Mouse (Mus musculus): ENCODE measurements around the gene Hacd2. TPM values are rescaled to one million over a fixed set of nuclear protein-coding genes. Genes with fewer than 3 reads are reported as not detected.

Hacd2 gene
- total and polyA plus RNA-seq, 3 experiments = 30.1 to 135 (median 50.3) TPM

DNA sequence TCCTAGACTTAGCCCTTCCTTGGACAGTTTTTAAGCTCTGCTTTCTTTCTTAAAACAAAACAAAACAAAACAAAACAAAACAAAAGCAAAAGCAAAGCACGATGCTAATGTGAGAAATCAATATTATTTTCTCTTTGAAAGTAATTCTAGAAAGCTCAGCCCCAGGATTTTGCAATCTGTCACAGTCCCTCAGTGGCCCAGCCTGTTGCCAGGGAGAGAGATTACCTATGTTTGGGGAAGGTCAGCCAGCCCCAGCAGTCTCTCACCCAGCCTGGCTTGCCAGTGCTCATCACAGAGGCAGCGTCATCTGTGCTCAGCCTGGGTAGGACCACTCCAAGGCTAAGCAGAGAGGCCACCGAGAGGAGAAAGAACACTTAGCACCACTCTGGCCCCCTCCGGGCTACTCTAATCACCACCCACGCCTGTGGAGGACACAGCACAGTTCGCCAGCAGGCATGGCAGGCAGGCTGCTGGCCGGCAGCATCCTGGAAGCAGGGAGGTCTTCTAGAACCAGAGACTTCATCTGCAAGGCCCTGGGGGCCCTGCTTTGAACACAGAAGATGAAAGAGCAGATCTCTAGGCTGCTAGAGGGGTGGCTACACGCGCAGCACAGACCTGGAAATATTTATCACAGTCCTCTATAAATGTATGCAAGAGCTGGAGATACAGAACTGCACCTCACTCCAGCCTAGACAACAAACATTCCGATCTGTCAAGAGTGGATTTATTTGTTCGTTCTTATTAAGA lies 117.8 kb downstream of the Hacd2 start:
- no peak overlapping the region for H3K27ac ChIP-seq (ENCODE audit: insufficient read depth, low read depth)
- TF ChIP-seq MXI1 (IDR thresholded peaks at IDR 0.05; ENCODE audit: low read depth, low read length) = no peak
- no peak for TF ChIP-seq E2F4 (IDR thresholded peaks at IDR 0.05; ENCODE audit: insufficient replicate concordance, low read depth, low read length)
- no peak for TF ChIP-seq TBP (conservative IDR thresholded peaks at IDR 0.05; ENCODE audit: low read depth, low read length)
- TF ChIP-seq MAFK (IDR thresholded peaks at IDR 0.05; ENCODE audit: insufficient replicate concordance, low read length) = no peak
- no peak for TF ChIP-seq SMC3 (IDR thresholded peaks at IDR 0.05; ENCODE audit: low read depth, low read length)
- TF ChIP-seq JUN (IDR thresholded peaks at IDR 0.05; ENCODE audit: insufficient read depth, low read depth, low read length) = no peak
- TF ChIP-seq CHD1 (IDR thresholded peaks at IDR 0.05; ENCODE audit: low read depth, low read length) = no peak
- no peak for TF ChIP-seq POLR2A (IDR thresholded peaks at IDR 0.05; ENCODE audit: low read depth, low read length)
- TF ChIP-seq MAX (IDR thresholded peaks at IDR 0.05; ENCODE audit: low read length) = no peak
- no peak for TF ChIP-seq CHD2 (IDR thresholded peaks at IDR 0.05; ENCODE audit: low read length)
- no peak for TF ChIP-seq CTCF (conservative IDR thresholded peaks at IDR 0.05 in 1 of 2, IDR thresholded peaks at IDR 0.05 in 1 of 2; ENCODE audit: low read depth in 2 of 2, low read length in 2 of 2)
- TF ChIP-seq MEF2A (IDR thresholded peaks at IDR 0.05; ENCODE audit: borderline replicate concordance, low read depth, low read length) = no peak
- no peak for TF ChIP-seq NRF1 (IDR thresholded peaks at IDR 0.05; ENCODE audit: low read depth, low read length)
- no peak for TF ChIP-seq RCOR1 (conservative IDR thresholded peaks at IDR 0.05; ENCODE audit: low read depth, low read length)
- TF ChIP-seq IRF4 (IDR thresholded peaks at IDR 0.05; ENCODE audit: low read depth, low read length) = no peak
- TF ChIP-seq MYC (IDR thresholded peaks at IDR 0.05; ENCODE audit: low read depth, low read length) = no peak
- no peak for TF ChIP-seq TCF12 (IDR thresholded peaks at IDR 0.05; ENCODE audit: low read depth, low read length)
- TF ChIP-seq GABPA (IDR thresholded peaks at IDR 0.05; ENCODE audit: insufficient replicate concordance, low read depth, low read length) = no peak
- TF ChIP-seq UBTF (IDR thresholded peaks at IDR 0.05; ENCODE audit: low read depth, low read length) = no peak
- TF ChIP-seq ZC3H11A (IDR thresholded peaks at IDR 0.05; ENCODE audit: low read depth, low read length) = no peak
- no peaks in the 10 kb centered on the region for H3K79me2 ChIP-seq (replicated peaks; ENCODE audit: control insufficient read depth, extremely low read depth, insufficient read depth, poor library complexity, severe bottlenecking)
- H3K4me3 ChIP-seq (replicated peaks in 1 of 3; ENCODE audit: low read depth in 2 of 3, low read length in 2 of 3, poor library complexity in 1 of 3) = no peak overlapping the region
- H3K9ac ChIP-seq (ENCODE audit: insufficient read depth, low read depth) = no peak overlapping the region
- peaks cover 1% of the 10 kb centered on the region for H3K9me3 ChIP-seq (replicated peaks; ENCODE audit: low read length)
- H3K36me3 ChIP-seq (replicated peaks in 1 of 2; ENCODE audit: control insufficient read depth in 1 of 2, insufficient read depth in 1 of 2, low read length in 1 of 2) = no peaks in the 10 kb centered on the region
- H3K27me3 ChIP-seq (replicated peaks) = peaks cover 15% of the 10 kb centered on the region
- H3K4me1 ChIP-seq (ENCODE audit: control insufficient read depth in 1 of 2, insufficient read depth in 2 of 2) = peaks cover 2 to 7% of the 10 kb centered on the region in 2 experiments
- in situ Hi-C loops (cut with MboI; ENCODE audit: low pct_ligation_motif_present, low pct_unique_long_range_greater_than_20kb, low sequenced_read_pairs) (no loop called here), dilution Hi-C loops (cut with MboI; ENCODE audit: extremely low pct_ligation_motif_present, extremely low pct_unique_long_range_greater_than_20kb, low sequenced_read_pairs) (no loop called here)
- DNase-seq (ENCODE audit: extremely low read depth) = no peak
- H3K4me2 ChIP-seq (ENCODE audit: insufficient read depth, low read depth, poor library complexity, severe bottlenecking) = peak overlapping the region; percentile 58

DNA sequence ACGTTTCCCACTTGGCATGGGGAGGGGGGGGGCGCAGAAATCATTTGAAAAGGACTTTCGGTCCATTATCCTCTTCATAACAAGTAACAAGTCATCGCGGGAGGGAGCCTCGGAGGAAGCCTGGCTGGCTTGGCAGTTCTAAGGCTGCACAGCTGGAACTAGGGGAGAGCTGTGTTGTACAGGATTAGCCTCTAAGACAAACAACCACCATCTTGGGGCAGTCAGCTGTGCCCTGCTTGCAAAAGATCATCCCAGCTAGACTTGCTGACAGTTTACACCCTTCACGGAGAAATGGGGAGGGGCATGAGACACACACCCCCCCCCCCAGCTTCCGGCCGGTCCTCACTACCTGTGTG lies 118.4 kb downstream of the Hacd2 start:
- TF ChIP-seq GABPA (IDR thresholded peaks at IDR 0.05; ENCODE audit: insufficient replicate concordance, low read depth, low read length) (no peak), SMC3 (IDR thresholded peaks at IDR 0.05; ENCODE audit: low read depth, low read length) (no peak), RCOR1 (conservative IDR thresholded peaks at IDR 0.05; ENCODE audit: low read depth, low read length) (no peak), IRF4 (IDR thresholded peaks at IDR 0.05; ENCODE audit: low read depth, low read length) (no peak), TCF12 (IDR thresholded peaks at IDR 0.05; ENCODE audit: low read depth, low read length) (no peak), KAT2A (IDR thresholded peaks at IDR 0.05; ENCODE audit: insufficient replicate concordance, low read length) (no peak), ETS1 (conservative IDR thresholded peaks at IDR 0.05; ENCODE audit: low read depth, low read length) (no peak), UBTF (IDR thresholded peaks at IDR 0.05; ENCODE audit: low read depth, low read length) (no peak), TBP (conservative IDR thresholded peaks at IDR 0.05; ENCODE audit: low read depth, low read length) (no peak), RAD21 (IDR thresholded peaks at IDR 0.05; ENCODE audit: low read depth, low read length) (no peak), CHD1 (IDR thresholded peaks at IDR 0.05; ENCODE audit: low read depth, low read length) (no peak), ZMIZ1 (IDR thresholded peaks at IDR 0.05; ENCODE audit: low read depth, low read length) (no peak)
- Histone ChIP-seq H3K27ac (ENCODE audit: insufficient read depth, low read depth) (no peak overlapping the region), H3K4me1 (ENCODE audit: control insufficient read depth in 1 of 2, insufficient read depth in 2 of 2) (peaks cover 2 to 7% of the 10 kb centered on the region in 2 experiments), H3K79me2 (replicated peaks; ENCODE audit: control insufficient read depth, extremely low read depth, insufficient read depth, poor library complexity, severe bottlenecking) (no peaks in the 10 kb centered on the region), H3K4me3 (replicated peaks in 1 of 3; ENCODE audit: low read depth in 2 of 3, low read length in 2 of 3, poor library complexity in 1 of 3) (no peak overlapping the region), H3K9ac (ENCODE audit: insufficient read depth, low read depth) (no peak overlapping the region), H3K4me2 (ENCODE audit: insufficient read depth, low read depth, poor library complexity, severe bottlenecking) (no peak overlapping the region), H3K27me3 (replicated peaks) (peaks cover 13% of the 10 kb centered on the region), H3K9me3 (replicated peaks; ENCODE audit: low read length) (peaks cover 4% of the 10 kb centered on the region), H3K36me3 (replicated peaks in 1 of 2; ENCODE audit: control insufficient read depth in 1 of 2, insufficient read depth in 1 of 2, low read length in 1 of 2) (no peaks in the 10 kb centered on the region)
- dilution Hi-C loops (cut with MboI; ENCODE audit: extremely low pct_ligation_motif_present, extremely low pct_unique_long_range_greater_than_20kb, low sequenced_read_pairs) (no loop called here), in situ Hi-C loops (cut with MboI; ENCODE audit: low pct_ligation_motif_present, low pct_unique_long_range_greater_than_20kb, low sequenced_read_pairs) (no loop called here)
- no peak for DNase-seq (ENCODE audit: extremely low read depth)

All from CH12.LX (cell line).